Mouse (Mus musculus) bone marrow, adult 2 months (tissue): Measurements from ENCODE around the gene Arid1a. TPM values are rescaled to one million over a fixed set of nuclear protein-coding genes. Genes with fewer than 3 reads are reported as not detected.

Experiments used
- H3K27ac ChIP-seq: fragments of 200-500 bp; 2 replicates; pipeline ENCODE4 v1.5.1; 2012; ENCODE audit warnings: low read depth, mild to moderate bottlenecking, control low read depth, inconsistent platforms, low read length; ENCODE audit not compliant: control insufficient read depth, poor library complexity, insufficient read depth
- H3K4me1 ChIP-seq: fragments of 200-500 bp; 2 replicates; pipeline ENCODE4 v1.6.1; 2011; ENCODE audit warnings: low read length; ENCODE audit not compliant: control insufficient read depth, insufficient read depth
- H3K4me3 ChIP-seq: fragments of 200-500 bp; replicated peaks from 2 replicates; pipeline ENCODE3; 2011; ENCODE audit warnings: mild to moderate bottlenecking, low read depth, low read length, control low read depth; ENCODE audit not compliant: control insufficient read depth
- CTCF ChIP-seq: fragments of 200-500 bp; IDR thresholded peaks from 2 replicates; pipeline ENCODE4 v1.5.1; 2011; ENCODE audit warnings: low read length, control low read depth; ENCODE audit not compliant: control insufficient read depth, insufficient read depth
- POLR2A ChIP-seq: fragments of 200-500 bp; IDR thresholded peaks from 2 replicates; pipeline ENCODE4 v1.6.1; 2011; ENCODE audit warnings: low read depth, mild to moderate bottlenecking, control low read depth, low read length, borderline replicate concordance; ENCODE audit not compliant: control insufficient read depth
- WGBS: fragments of 180-500 bp; shearing (Covaris S2); methylation state at CpG from one replicate; pipeline ENCODE4 v1.1.7; 2018; 5-methylcytosine and 5-hydroxymethylcytosine counted together
- polyA plus RNA-seq: library from polyadenylated mRNA; stranded (reverse); fragments of >200 nt; gene quantifications from 2 replicates; pipeline ENCODE4 v1.2.4, GENCODE M21; 2011; ENCODE audit warnings: low replicate concordance; ENCODE audit not compliant: missing spikeins, insufficient read depth, insufficient read length

The Arid1a gene
- polyA plus RNA-seq = 38.2 and 76.0 TPM in 2 replicates

DNA sequence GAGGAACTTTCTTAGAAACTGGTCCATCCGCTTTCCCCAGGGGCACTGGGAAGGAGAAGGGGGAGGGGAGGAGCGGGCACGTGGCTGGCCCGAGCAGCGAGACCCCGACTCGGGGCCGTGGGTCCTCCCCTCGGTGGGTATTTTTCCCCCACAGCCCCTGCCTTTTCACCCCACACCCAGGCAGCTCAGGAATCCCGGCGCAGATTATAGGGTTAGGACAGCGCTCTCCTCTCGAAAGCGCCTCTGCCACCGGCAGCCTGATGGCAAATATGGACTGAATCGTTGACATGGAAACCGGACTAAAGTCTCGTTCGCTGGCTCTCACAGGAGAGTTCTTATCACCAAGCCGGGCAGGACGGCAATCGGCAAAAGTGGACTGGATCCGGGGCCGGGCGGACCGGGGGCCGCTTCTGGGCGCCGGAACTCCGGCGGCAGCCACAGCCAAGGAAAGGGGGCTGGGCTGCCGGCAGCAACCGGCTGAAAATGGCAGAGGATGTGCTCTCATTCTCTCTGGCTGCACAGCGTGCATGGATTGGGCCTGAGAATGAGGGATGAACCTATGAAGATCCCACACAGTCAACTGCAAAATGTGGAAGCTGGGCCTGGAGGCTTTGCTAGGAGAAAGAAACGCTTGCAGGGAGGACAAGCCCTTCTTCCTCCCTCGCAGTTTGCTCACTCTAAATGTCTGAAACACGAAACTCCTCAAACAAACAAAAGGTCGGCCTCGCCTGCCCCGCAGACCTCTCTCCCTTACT is at the start of gene Arid1a:
Gene Arid1a, minus strand, starts transcription at position 256 of the 755 bp plus-strand sequence.
- WGBS = under 1% methylated on average over 40 of the region's 40 CpGs
- H3K4me1 ChIP-seq = peaks cover 2% of the 10 kb centered on the region; the same call in 1 of the 2 replicates

DNA sequence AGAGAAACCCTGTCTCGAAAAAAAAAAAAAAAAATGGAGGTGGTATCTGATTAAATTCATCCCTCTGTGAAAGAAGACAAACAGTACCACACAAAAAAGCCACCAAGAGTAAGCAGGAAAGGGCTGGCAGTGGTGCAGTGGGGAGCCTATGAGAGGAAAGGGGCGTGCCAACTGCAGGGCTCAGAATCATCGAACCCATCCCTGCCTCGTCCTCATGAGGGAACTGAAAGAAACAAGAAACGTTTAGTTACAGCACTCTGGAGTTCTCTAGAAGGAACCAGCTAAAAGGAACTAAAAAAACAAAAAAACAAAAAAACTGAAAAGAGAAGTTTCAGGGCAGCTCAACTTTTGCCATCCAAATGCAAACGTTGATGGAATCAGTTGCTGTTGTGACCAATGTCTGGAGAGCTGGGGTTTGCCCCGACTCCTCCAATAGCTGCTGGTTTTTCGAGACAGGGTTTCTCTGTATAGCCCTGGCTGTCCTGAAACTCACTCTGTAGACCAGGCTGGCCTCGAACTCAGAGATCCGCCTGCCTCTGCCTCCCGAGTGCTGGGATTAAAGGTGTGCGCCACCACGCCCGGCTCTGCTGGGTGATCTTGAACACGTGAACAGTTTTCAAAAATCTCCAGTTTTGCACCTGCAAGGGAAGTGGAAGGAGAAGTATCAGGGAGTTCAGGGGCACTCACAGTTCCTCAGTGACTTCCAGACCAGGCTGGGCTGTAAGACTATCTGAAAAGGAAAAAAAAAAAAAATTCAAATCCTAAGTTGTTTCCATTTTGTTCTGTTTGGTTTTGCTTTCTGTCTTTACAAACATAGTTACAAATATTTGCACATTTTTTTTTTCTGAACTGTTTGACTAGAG is 48.1 kb upstream of the Arid1a start:
- H3K27ac ChIP-seq = peak overlapping the region; percentile 87

More for the DNA sequence above, at the start of gene Arid1a:
- peak within 1 kb of the TSS; percentile 98 for H3K27ac ChIP-seq
- TF ChIP-seq CTCF (no peak), POLR2A (peak; percentile 37; the same call in 1 of the 2 replicates)
- H3K4me3 ChIP-seq = peak within 1 kb of the TSS; percentile 86

DNA sequence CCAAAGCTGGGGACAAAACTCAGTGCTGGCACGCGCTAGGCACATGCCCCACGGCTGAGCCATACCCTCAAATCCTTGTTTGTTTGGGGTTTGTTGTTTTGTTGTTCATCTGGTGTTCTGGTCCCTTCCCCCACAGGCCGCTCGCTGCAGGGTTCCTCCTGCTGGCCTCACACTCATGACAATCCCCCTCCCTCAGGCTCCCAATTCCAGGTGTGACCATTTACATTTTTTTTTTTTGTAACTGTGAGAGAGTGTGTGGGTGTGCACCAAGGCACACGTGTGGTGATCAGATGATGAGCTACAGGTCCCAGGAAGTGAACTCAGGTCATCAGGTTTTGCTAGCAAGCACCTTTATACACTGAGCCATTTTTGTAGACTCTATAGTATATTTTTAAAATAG is 44.0 kb upstream of the Arid1a start:
- Histone ChIP-seq H3K27ac (no peak overlapping the region), H3K4me3 (no peak overlapping the region), H3K4me1 (peaks cover 4% of the 10 kb centered on the region)
- 47% methylated on average over 4 of the region's 6 CpGs for WGBS
- TF ChIP-seq CTCF = no peak
- TF ChIP-seq POLR2A = no peak

More for the DNA sequence above, 48.1 kb upstream of the Arid1a start:
- WGBS = 13% methylated on average over 15 of the region's 15 CpGs
- peak; percentile 11; the same call in 1 of the 2 replicates for TF ChIP-seq CTCF
- no peak for TF ChIP-seq POLR2A
- H3K4me1 ChIP-seq = peaks cover 4% of the 10 kb centered on the region
- H3K4me3 ChIP-seq = no peak overlapping the region

DNA sequence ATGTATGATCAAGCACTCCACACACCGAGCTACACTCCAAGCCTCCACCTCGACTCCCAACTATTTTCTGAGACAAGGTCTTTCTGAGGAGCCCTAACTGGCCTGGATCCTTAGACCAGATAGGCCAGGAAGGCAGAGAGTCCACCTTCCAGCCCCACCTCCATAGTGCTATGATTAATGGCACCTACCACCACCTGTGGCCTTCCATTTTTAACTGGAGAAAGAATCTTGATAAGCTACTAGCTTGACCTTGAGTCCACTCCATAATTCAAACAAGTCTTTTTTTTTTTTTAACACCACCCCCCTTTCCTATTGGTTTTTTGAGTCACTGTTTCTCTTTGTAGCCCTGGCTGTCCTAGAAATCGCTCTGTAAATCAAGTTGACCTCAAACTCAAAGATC is 36.7 kb upstream of the Arid1a start:
- Histone ChIP-seq H3K4me3 (no peak overlapping the region), H3K27ac (no peak overlapping the region), H3K4me1 (no peaks in the 10 kb centered on the region)
- WGBS = 80% methylated on average over 3 of the region's 3 CpGs
- TF ChIP-seq POLR2A = no peak
- TF ChIP-seq CTCF = no peak

DNA sequence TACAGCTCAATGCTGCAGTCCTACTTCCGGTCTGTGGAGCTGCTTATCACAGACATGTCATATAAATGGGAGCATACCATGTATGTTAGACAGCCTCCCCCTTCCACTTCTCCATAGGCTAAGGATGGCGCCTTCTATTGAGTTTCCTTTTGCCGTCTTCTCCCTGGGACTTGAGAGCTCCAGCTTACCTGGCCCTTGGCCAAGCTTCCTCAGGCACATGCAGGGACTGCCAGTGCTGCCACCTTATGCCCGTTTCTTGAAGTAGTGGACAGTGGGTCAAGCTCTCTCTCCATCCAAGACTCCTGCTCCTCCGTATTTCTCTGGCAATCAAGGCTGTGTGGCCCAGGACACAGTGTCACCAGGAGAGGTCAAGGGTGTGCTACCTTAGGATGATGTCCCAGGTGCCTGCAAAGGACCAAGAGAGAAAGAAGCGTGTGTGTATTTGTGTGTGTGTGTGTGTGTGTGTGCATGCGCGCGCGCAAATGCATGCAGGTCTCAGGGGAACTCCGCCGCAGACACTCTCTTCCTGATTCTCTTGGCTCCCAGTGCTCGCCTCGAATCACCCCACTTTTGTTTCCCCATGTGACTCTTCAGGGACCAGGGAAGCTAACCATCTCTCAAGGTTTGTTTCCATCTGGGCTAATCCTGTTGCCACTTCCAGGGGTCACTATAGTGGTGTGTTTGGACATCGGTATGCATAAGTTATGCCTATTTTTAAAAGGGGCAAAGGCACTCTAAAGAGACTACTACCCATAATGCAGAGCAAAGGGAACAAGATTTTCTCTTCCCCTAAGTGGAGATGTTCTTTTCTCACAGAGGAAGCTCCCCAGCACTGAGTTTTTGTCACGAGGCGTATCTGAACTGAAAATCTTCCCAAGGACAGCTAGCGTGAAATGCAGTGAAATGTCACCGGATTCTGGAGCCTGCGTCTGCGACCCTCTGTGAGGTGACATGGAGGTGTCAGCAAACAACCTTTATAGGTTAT is 18.3 kb upstream of the Arid1a start:
- Histone ChIP-seq H3K4me3 (peak overlapping the region; percentile 73), H3K4me1 (peaks cover 3% of the 10 kb centered on the region; the same call in 1 of the 2 replicates), H3K27ac (peak overlapping the region; percentile 64)
- 25% methylated on average over 21 of the region's 21 CpGs for WGBS
- TF ChIP-seq POLR2A (no peak), CTCF (peak; percentile 74)

DNA sequence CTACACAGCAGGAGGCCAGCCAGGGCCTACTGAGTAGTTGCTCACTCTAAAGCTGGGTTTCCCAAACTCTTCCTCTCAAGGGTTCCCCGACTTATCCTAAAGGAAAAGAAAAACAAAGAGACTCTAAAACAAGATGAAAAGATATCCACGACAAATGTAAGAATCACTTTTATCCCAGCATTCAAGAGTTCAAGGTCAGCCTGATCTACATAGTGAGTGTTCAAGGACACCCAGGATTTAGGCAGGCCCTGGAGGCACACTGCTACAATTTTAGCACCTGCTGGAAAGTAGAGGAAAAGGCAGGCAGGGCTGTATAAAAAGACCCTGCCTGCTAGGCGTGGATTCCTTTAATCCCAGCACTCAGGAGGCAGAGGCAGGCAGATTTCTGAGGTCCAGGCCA is 12.6 kb upstream of the Arid1a start:
- H3K4me3 ChIP-seq = no peak overlapping the region
- H3K27ac ChIP-seq = no peak overlapping the region
- H3K4me1 ChIP-seq = no peaks in the 10 kb centered on the region
- 75% methylated on average over 3 of the region's 3 CpGs for WGBS
- TF ChIP-seq CTCF (no peak), POLR2A (no peak)

DNA sequence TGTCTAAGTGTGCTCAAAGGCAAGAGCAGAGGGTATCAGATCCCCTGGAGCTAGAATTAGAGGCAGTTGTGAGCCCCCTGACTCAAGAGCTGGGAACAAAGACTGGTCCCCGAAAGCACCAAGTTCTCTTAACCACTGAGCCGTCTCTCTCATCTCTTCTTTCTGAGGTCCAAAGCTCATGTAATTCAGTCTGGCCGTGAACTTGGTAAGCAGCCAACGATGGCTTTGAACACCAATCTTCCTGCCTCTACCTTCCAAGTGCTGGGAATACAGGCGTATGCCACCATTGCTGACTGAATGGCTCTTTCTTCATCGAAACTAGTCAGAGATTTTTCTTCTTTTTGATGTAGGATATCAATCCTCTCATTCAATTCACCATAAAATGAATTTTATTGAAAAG is 6.5 kb upstream of the Arid1a start:
- H3K4me3 ChIP-seq = no peak overlapping the region
- no peaks in the 10 kb centered on the region for H3K4me1 ChIP-seq
- no peak overlapping the region for H3K27ac ChIP-seq
- 68% methylated on average over 6 of the region's 6 CpGs for WGBS
- TF ChIP-seq CTCF (no peak), POLR2A (no peak)
